Mouse (Mus musculus): Measurements from ENCODE around the gene Itgb6.

The Itgb6 gene

GRCm38 (mm10) chr2:60684168-60684567 lies 38.3 kb downstream of the Itgb6 start:
- no peak for DNase-seq (ENCODE audit: extremely low read depth, insufficient read length, low spot score)

GRCm38 (mm10) chr2:60682554-60682953 lies 39.9 kb downstream of the Itgb6 start:
- no peak for DNase-seq (ENCODE audit: extremely low read depth, insufficient read length, low spot score)

GRCm38 (mm10) chr2:60674413-60674812 lies 48.0 kb downstream of the Itgb6 start:
- DNase-seq (ENCODE audit: extremely low read depth, insufficient read length, low spot score), result no peak

- DNase-seq (ENCODE audit: extremely low read depth, insufficient read length, low spot score), result no peak
Measured at GRCm38 (mm10) chr2:60672973-60673954, 49.2 kb downstream of the Itgb6 start.

GRCm38 (mm10) chr2:60671215-60671614 lies 51.2 kb downstream of the Itgb6 start:
- no peak for DNase-seq (ENCODE audit: extremely low read depth, insufficient read length, low spot score)

GRCm38 (mm10) chr2:60663071-60663470 lies 59.4 kb downstream of the Itgb6 start:
- no peak for DNase-seq (ENCODE audit: extremely low read depth, insufficient read length, low spot score)

- no peak for DNase-seq (ENCODE audit: extremely low read depth, insufficient read length, low spot score)
Measured at GRCm38 (mm10) chr2:60659993-60660392, 62.5 kb downstream of the Itgb6 start.

- DNase-seq (ENCODE audit: extremely low read depth, insufficient read length, low spot score), result no peak
Measured at GRCm38 (mm10) chr2:60658992-60659391, 63.5 kb downstream of the Itgb6 start.

- DNase-seq (ENCODE audit: extremely low read depth, insufficient read length, low spot score), result no peak
Measured at GRCm38 (mm10) chr2:60654828-60655227, 67.6 kb downstream of the Itgb6 start.

GRCm38 (mm10) chr2:60650155-60650554 lies 72.3 kb downstream of the Itgb6 start:
- DNase-seq (ENCODE audit: extremely low read depth, insufficient read length, low spot score), result no peak

GRCm38 (mm10) chr2:60647650-60648049 lies 74.8 kb downstream of the Itgb6 start:
- DNase-seq (ENCODE audit: extremely low read depth, insufficient read length, low spot score), result no peak

- DNase-seq (ENCODE audit: extremely low read depth, insufficient read length, low spot score), result no peak
Measured at GRCm38 (mm10) chr2:60646583-60646982, 75.9 kb downstream of the Itgb6 start.

GRCm38 (mm10) chr2:60643406-60643805 lies 79.0 kb downstream of the Itgb6 start:
- DNase-seq (ENCODE audit: extremely low read depth, insufficient read length, low spot score), result no peak

- no peak for DNase-seq (ENCODE audit: extremely low read depth, insufficient read length, low spot score)
Measured at GRCm38 (mm10) chr2:60642606-60643005, 79.8 kb downstream of the Itgb6 start.

GRCm38 (mm10) chr2:60640342-60640672 lies 82.1 kb downstream of the Itgb6 start:
- no peak for DNase-seq (ENCODE audit: extremely low read depth, insufficient read length, low spot score)

- DNase-seq (ENCODE audit: extremely low read depth, insufficient read length, low spot score), result peak; percentile 46
Measured at GRCm38 (mm10) chr2:60639617-60640341, 82.7 kb downstream of the Itgb6 start.

GRCm38 (mm10) chr2:60636910-60637761 lies 85.3 kb downstream of the Itgb6 start:
- DNase-seq (ENCODE audit: extremely low read depth, insufficient read length, low spot score), result no peak

GRCm38 (mm10) chr2:60636481-60636880 lies 86.0 kb downstream of the Itgb6 start:
- DNase-seq (ENCODE audit: extremely low read depth, insufficient read length, low spot score), result no peak

GRCm38 (mm10) chr2:60636038-60636437 lies 86.4 kb downstream of the Itgb6 start:
- DNase-seq (ENCODE audit: extremely low read depth, insufficient read length, low spot score), result no peak

GRCm38 (mm10) chr2:60632791-60633190 lies 89.7 kb downstream of the Itgb6 start:
- peak; percentile 70 for DNase-seq (ENCODE audit: extremely low read depth, insufficient read length, low spot score)

- DNase-seq (ENCODE audit: extremely low read depth, insufficient read length, low spot score), result no peak
Measured at GRCm38 (mm10) chr2:60630304-60630703, 92.1 kb downstream of the Itgb6 start.

All from 3134 (cell line).